Mouse (Mus musculus): ENCODE measurements around the gene Cavin1.

DNA sequence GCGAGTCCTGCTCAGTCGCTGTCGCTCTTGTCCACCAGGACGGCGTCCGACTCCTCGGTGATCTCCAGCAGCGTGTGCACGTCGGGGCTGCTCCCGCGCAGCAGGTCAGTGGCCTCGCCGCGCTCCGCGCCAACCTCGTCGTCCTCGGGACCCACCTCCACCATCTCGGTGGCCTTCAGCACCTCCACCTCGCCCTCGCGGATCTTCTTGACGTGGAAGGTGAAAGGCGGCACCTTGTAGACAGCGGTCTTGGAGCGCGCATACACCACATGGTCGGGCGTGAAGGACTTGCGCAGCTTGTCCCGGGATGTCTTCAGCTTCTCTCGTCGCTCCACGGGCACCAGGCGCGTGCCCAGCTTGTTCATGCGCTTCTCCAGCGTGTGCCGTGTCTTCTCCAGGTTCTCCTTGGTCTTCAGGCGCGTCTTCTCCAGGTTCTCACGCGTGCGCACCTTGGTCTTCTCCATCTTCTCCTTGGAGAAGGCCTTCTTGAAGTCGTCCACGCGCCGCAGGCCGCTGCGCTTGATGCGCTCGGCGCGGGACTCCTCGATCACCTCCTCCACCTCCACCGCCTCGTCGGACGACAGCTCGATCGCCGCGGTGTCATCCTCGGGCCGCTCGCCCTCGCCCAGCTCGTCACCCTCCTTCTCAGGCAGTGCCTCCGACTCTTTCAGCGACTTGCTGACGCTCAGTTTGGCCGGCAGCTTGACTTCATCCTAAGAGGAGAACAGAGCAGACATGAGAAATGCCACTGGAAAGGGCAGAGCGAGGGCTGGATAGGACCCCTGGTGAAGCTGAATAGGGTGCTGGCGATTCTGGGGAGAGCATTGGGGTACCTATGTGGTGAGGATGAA, 11.8 kb downstream of the Cavin1 start:
- TF ChIP-seq POLR2A (IDR thresholded peaks at IDR 0.05; ENCODE audit: low read depth, low read length): no peak
- TF ChIP-seq CTCF (IDR thresholded peaks at IDR 0.05; ENCODE audit: extremely low read depth, insufficient read depth, insufficient read length, insufficient replicate concordance): no peak

All from spleen, adult 2 months (tissue).